Mouse (Mus musculus): ENCODE data around the gene Klf14.
A peak's percentile ranks its signal among the peaks of the same experiment; 100 is the strongest.

Klf14 gene

DNA sequence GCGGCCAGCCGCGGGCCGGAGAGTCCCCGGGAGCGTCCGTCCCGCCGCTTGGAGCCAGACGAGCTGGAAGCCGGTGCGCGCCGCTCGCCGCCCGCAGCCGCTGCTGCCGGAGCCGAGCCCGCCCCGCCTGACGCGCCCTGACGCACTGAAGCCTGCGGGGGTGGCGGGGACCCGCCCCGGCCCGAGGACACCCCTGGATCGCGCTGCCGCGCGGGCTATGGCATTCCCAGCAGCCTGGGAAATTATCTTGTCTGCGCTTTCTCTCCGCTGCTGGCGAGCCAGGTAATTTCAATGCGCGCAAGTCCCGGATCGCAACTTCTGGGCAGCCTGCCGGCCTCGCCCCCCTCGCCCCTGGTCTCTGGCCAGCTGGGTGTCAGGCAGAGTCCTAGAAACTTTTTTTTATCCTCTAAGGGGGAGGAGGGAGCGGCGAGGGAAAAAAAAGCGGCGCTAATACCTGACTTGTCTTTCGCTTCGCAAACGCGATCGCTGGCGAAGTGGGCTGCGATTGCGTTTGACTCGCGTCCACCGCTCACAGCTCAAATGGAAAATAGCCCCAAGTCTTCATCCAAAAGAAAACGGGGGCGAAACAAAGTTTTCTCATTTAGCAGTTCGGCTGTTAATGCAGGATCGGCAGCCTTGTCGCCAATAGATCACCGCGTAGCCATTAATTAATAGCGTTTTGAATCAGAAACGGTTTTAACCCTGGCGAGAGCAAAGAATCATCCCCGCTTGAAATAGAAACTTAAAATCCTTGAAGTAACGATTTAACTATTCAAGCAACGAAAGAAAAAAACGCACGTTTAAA lies at the start of gene Klf14:
Gene Klf14, minus strand, starts transcription at position 343 of the 805 bp plus-strand sequence.
- no peak for DNase-seq

DNA sequence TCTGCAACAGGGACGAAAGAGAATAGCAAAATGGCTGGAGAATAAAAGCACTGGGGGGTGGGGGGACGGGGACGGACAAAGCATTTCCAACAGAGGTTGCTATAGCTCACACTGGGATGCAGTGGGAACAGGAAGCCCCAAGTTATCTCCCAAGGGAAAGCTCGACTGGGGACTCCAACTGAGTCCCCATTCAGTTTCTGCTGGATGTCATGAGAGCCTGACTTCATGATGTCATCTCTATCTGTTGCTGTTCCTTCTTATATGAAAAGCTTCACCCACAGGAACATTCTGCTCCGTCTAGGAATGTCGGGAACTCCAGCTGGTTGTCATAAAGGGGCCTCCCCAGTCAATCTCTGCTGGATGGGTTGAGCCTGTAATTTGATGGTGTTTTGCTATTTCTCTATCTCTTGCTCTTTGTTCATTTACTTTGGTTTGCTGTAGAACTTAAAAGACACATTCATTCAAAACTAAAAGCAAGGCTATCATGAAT lies 47.3 kb upstream of the Klf14 start:
- DNase-seq: no peak

DNA sequence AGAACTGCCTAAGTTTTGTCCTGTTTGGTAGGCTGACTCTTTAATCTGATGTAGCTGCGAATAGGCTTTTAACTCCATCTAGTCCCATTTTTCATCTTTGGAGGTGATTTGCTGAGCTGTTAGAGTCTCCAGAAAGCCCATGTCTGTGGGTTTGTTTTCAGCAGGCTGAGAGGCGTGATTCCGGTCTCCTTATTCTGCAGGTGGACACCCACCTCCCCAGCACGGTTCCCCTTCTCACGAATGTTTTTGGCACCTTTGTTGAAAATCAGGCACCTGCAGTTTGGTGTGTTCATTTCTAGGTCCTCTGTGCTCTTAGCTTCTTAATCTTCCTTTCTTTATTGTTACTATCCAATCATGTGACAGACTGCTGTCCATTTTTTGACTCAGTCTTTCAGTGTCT lies 27.5 kb upstream of the Klf14 start:
- no peak for DNase-seq

DNA sequence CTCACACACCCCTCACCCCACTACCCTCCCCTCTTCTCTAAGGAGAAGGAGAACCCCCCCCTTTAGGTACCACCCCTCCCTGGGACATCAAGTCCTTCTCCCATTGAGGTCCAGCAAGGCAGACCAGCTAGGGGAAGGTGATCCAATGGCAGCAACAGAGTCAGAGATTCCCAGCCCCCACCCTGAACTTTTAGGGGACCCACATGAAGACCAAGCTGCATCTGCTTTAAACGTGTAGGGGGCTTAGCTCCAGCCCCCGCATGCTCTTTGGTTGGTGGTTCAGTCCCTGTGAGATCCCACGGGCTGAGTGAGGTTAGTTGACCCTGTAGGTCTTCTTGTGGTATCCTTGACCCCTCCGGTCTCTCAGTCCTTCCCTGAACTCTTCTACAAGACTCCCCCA lies 24.1 kb upstream of the Klf14 start:
- DNase-seq: peak; percentile 6

DNA sequence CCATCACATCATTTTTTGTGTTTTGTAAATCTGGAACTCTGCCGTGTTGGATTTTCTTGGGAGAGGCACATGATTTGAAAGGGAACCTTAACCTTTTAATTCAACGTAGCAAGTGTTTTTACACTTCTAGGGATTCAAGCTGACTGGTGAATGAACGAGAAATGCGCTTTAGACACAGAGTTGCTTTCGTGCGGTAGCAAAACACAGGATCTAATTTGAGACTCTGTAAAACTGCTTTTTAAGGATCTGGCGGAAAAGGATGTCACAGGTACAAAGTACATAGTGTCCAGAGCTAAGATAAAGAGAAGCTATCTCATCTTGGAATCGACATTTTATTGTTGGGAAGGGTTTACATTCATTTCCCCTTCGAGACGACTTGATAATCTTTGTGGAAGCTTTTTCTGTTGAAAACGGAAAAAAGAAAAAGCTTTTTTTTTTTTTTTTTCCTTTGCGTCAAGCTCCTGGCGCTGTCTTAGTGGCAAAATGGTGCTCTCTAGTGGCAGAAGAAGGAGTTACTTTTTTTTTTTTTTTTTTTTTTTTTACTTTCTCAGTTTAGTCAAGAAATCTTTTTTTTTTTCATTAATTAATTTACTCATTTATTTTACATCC lies 23.6 kb upstream of the Klf14 start:
- no peak for DNase-seq

DNA sequence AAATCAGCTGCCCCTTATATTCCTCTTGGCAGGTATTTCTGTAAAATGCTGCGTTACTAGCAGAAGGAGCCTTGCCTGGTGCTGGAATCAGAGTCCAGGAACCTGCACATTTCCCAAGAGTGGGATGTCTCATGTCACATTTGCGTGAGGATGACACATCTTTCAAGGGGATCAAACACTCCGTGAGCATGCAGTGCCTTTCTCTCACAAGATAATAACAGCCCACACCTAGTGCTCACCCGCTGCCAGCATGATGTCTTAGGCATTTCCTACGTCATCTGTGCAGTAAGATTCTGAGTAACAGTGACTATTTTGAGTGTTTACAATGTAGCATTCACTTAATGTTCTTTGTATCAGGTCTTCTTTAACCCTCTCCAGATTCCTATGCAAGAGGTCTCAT lies 22.5 kb upstream of the Klf14 start:
- no peak for DNase-seq

DNA sequence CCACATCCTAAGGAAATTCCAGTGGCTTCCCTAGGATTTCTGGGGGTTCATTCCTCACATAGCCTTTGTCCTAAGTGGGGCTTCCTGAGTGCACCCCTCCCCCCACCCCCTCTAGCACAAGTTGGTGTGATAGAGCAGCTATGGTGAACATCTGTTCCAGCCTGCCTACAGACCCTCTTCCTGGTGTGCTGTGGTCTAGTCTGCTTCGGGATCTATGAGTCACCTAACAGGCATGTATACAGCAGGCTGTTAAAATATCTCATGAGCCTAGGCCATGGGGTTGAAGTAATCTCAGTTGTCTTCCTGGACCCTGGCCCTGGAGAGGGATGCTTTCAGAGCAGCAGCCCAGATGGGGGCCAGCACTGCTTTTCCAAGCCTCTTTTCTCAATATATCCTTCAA lies 19.7 kb upstream of the Klf14 start:
- no peak for DNase-seq

DNA sequence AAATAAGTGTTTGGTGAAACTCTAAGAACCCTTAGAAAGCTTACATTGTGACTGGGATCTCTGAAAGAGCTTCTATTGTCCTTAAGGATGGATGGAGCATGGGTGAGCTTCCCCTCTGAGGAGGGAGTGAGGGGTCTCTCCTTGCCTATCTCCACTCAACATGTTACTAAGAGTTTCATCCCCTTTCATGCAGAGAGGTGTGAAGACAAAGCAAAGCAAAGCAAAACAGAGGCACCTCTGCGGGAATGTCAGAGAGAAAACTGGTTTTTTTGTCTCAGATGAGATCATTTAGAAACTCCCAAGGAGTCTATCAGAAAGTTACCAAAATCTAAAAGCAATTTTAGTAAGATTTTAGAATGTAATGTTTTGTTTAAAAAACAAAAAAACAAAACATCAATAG lies 13.2 kb upstream of the Klf14 start:
- DNase-seq: no peak

DNA sequence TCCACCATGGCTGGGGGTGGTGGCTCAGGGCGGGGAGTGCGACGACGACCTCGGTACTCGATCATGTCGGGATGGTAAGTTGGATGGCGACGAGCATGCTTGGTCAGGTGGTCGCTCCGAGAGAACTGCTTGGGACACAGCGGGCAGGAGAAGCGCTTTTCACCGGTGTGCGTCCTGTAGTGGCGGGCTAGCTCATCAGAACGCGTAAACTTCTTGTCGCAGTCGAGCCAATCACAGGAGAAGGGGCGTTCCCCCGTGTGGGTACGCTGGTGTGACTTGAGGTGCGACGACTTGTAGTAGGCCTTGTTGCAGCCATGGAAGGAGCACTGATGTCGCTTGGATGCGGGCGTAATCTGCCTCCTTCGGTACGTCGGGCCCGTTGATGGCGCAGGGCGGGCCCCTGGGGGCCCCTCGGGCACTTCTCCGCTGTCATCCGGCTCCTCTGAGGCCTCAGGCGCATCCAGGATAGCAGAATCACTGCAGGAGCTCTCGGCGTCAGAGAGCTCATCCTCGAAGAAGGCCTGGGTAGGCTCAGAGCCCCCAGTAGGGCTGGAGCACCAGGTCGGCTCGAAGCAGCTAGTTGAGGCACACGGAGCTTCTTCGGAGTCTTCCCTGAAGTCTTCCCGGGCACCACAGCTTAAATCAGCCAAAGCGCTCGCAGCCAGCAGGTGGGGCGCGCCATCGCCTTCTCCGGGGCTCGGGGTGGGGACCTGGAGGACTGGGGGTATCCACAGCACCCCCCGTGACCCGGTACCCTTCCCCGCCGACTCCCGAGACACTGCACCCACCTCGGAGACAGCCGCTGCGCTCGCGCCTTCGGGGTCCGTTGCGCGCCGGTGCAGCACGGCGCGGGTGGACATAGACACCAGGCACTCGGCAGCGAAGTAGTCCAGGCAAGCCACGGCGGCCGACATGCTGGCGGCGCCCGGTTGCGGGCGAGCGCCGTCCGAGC lies 818 bp downstream of the Klf14 start:
- no peak for DNase-seq

DNA sequence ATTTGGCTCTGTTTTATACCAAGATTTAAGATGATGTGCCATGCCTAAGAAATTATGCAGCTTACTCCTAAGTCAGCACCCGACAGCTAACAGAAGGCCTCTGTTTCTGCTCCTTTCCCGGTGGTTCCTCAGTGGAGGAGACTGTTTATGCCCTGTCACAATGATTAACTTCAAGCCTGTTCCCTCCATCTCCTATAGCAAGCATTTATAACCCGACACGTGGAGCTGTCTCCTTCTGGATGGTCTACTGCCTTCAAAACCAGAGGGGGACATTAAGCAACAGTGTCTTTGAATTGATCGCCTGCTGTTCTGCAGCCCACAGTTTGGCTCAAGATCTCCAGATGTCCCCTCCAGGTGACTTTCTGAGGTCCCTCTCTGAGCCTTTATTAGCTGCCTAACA lies 19.6 kb downstream of the Klf14 start:
- no peak for DNase-seq

DNA sequence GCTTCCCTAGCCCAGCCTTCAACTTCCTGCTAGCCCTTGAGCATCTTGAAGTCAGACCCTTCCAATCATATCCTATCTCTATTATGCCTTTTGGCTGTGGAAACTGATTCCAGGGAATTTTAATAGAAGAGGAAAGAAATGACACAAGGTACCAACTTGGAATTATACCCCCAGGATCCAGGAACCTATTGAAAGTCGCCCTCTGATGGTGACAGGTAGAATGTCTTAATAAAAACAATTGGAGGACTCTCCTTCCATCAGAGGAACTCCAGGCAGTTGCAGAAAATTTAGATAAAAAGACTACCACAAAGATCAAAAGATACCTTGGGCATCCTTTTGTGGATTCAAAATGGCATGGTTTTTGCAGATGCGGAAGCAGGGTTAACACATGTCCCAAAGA lies 36.1 kb downstream of the Klf14 start:
- no peak for DNase-seq

DNA sequence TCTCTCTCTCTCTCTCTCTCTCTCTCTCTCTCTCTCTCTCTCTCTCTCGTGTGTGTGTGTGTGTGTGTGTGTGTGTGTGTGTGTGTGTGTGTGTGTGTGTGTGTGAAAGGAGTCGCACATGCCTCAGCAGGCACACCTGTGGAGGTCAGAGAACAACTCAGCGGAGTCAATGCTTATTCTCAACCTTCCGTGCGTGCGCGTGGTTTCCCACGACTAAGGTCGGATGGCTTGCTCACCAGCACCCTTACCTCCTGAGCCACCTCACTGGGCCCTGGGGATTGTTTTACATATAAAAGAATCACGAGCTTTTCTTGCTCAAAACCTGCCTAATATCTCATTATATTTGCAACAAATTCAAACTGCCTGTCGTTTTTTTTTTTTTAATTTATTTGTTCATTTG lies 37.1 kb downstream of the Klf14 start:
- no peak for DNase-seq

DNA sequence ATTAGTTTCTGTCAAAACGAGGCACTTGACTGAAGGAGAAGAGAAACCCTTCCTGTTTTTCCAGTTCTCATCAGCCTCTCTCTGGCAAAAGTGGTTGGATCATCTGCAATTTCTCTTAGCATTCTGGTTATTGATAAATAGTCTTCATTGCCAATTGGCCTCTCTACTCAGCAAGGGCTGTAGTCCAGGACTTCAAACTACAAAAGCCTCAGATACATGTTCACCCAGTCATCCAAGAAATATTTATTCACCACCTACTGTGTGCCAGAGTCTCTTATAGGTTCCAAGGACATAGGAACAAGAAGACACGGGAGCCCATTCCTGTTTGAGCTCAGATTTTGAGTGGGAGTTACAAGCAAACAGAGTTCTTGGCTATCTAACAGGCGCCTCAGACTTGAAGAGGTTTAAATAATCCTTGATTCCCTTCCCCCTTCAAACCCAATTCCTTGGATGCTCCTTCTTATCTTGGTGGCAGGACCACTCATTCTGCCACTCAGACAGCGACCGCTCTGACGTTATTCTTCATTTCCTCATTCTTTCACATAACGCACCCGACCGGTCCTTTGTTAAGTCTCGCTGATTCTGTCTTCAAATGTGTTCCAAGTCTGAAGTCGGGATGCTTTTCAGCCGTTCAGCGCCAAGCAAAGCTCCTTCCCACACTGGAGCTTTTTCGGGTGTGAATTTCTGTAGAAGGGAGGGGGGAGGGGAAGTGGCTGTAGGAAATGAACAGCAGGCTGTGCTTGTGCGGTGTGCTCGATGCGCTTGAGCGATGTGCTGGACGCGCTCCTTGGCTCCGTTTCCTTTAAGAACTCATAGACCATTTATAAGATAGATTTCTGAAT lies 37.8 kb downstream of the Klf14 start:
- DNase-seq: no peak

DNA sequence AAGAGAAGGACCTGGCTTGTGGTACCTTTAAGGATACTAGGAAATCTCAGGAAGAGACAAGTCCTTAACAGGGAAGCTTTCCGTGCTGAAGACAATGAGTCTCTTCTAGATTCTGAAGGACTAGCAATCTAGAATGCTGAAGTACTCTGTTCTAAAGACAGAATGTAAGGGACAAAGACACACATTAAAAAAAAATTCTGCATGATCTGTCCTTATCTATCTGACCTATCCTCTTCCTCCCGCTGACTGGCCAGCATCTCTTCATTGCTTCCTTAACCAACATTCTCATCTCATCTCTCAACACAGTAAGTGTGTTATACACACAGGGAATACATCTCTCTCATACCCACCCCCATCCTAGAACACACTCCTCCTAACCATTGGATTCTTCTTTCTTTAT lies 43.4 kb downstream of the Klf14 start, which contains the start of gene Tsga13:
Gene Tsga13, minus strand, starts transcription at position 101 of the 400 bp plus-strand sequence.
- no peak for DNase-seq

DNA sequence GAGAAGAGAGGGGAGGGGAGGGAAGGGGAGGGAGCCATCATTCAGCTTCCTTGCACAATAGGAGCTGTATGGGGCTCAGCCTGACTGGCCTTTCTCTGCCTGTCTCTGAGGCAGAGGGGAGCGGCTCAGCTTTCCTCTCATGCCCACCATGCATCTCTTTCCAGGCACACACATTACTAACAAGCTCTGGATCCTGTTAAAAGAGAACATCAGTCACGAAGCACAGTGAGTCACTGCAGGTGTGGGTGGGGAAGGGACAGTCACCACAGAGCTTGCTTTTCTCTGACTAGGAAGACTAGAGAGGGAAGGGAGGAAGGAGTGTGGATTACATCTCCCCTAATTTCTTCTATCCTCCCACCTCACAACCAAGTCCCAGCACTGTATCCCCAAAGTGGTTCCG lies 50.9 kb downstream of the Klf14 start:
- DNase-seq: no peak

All from cerebellum, adult 11-12 months (tissue).